Mouse (Mus musculus) cerebellum, adult 2 months (tissue): Measurements from ENCODE around the gene St8sia1.

Experiments
- CTCF ChIP-seq: fragments of 200-500 bp; IDR thresholded peaks from 2 replicates; pipeline ENCODE4 v1.5.1; 2011; ENCODE audit warnings: low read depth, mild to moderate bottlenecking, control low read depth, low read length, moderate library complexity, borderline replicate concordance; ENCODE audit not compliant: insufficient read depth
- POLR2A ChIP-seq: fragments of 200-500 bp; IDR thresholded peaks from 2 replicates; pipeline ENCODE4 v1.6.1; 2011; ENCODE audit warnings: low read length, control low read depth, borderline replicate concordance; ENCODE audit not compliant: insufficient read depth

DNA sequence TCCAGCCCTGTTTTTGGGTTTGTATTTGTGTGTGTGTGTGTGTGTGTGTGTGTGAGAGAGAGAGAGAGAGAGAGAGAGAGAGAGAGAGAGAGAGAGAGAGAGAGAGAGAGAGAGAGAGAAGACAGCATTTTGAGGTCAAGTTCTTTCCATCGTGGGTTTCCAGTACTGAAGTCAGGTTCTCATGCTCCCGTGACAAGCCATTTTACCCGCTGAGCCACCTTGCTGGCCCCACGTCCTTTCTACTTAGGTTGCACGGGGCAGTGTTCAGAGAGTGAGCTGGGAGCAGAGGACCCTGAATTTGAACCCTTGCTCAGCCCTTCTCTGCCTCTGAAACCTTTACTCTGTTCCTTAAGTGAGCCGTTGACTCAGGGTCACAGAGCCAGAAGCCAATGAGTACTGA lies 17.2 kb downstream of the St8sia1 start:
- no peak for TF ChIP-seq CTCF
- no peak for TF ChIP-seq POLR2A
